Mouse (Mus musculus) layer of hippocampus, postnatal 14 days (tissue): ENCODE measurements around the gene Enpp3. TPM values are rescaled to one million over a fixed set of nuclear protein-coding genes. Genes with fewer than 3 reads are reported as not detected.
"Not testable (repeated sequence)": the region's sequence is repeated elsewhere in the genome, so short reads cannot be mapped to it uniquely, and the experiment has no call there.

Source experiments
- DNase-seq, 2 experiments: peaks; one replicate each; pipeline ENCODE4 v3.0.0; 2021 to 2022; ENCODE audit warnings: low spot score in 2 of 2, mixed read lengths in 1 of 2
- total RNA-seq, 2 experiments: library from RNA; stranded (reverse); gene quantifications; 2 replicates each; pipeline ENCODE4 v1.2.3; 2021

The Enpp3 gene
- total RNA-seq, 2 experiments from 2014 or later, result 0.88 to 2.1 TPM

GRCm38 (mm10) chr10:24823265-24823664, 19.4 kb downstream of the Enpp3 start:
- no peak for DNase-seq

DNA sequence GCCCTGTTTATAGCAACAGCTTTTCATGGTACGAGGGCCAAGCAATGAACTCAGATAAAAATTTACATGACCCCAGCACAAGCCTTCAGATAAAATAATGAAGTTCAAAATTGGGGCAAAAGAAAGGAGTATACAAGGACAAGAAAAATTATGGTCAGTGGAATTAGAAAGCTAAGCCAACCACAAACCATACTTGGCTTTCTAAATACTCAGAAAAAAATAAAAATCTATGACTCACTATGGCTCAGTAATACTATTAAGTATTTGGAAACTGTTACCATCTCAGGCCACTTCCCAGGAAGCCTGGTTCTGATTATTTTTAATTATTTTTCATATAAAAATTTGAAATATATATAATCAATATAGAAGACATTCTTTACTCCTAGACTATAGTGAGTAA, 19.8 kb downstream of the Enpp3 start:
- DNase-seq, result no peak

DNA sequence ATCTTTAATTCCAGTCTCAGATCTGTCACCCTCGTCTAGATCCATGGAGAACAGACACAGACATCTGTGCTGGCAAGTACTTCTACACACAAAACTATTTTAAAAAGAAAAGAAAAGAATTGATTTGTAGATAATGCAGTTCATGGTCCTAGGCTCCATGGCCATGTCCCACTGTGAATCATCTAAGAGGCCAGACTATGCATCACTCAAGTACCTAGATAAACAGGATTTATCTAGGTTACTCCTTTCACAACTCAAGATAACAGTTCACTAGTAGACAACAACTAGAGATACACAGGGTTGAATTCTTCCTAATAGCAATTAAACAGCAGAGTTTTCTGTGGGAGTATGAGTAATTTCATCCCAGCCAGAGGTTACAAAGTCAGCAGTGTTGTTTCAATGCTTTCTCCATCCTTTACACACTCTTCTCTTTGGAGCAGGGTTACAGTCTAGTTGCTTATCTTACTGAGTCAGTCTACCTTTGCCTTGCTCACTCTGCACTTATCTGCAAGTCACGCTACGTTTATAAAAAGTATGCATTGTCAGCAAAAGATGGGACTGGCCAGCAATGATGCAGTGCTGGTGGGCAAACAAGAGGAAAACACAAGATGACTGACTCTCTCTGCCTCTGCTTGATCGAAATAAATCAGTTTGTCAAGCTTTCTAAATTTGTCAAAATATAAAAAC, 20.5 kb downstream of the Enpp3 start:
- no peak for DNase-seq

DNA sequence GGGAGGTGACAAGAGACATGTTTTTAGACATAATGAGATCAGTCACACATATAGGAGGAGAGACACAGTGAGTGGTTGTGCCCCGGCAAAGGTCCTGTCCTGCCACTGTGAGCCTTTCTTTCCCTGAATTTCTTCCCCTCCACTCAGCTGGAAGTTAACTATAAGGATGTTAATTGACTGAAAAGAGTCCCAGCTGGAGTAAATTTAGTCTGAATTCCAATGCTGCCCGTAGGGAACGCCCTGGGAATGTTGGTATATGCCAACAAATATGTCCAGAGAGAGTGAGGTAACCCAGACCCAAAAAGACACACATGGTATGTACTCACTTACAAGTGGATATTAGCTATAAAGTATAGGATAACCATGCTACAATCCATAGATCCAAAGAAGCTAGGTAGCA, 23.1 kb downstream of the Enpp3 start:
- DNase-seq, result no peak

- DNase-seq, result no peak
Measured at GRCm38 (mm10) chr10:24810639-24811038, 32.0 kb downstream of the Enpp3 start.

GRCm38 (mm10) chr10:24806756-24807155, 35.9 kb downstream of the Enpp3 start:
- no peak for DNase-seq

DNA sequence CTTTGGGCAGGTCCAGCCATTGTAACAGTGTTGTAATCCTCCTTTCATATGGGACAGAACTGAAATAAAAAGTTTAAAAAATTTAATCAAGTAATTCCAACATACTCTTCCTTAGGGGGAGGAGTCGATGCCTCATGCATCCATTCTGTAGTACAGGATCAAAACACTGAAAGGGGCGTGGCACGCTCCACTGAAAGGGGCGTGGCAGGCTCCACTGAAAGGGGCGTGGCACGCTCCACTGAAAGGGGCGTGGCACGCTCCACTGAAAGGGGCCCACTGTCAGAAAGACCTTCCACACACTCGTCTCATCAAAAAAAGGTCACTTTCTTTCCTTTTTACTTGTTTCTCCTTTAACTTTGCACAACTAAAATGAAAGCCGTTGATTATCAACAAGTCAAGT, 36.7 kb downstream of the Enpp3 start:
- no peak for DNase-seq

DNA sequence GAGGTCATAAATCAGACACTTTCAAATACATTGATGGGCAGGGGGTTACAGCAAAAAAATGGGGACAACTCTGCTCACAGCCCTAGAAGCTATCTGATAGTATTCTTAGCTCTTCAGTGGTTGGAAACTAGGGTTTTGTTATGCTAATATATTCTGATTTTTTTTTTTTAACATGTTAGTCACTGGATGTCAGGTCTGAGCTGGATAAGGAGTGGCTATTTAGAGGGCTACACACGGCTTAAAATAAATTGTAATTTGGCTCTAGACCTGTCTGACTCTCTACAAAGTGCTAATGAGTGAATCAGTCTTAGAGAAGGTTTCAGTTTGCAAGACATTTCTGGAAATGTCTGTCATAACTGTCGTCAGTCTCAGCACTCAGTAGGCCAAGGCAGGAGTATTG, 37.5 kb downstream of the Enpp3 start:
- no peak for DNase-seq

GRCm38 (mm10) chr10:24802742-24803244, 39.8 kb downstream of the Enpp3 start:
- not testable (repeated sequence) for DNase-seq

GRCm38 (mm10) chr10:24801796-24802195, 40.8 kb downstream of the Enpp3 start:
- DNase-seq, result no peak

- peak; percentile 48 to 51 for DNase-seq
Measured at GRCm38 (mm10) chr10:24797246-24797645, 45.4 kb downstream of the Enpp3 start.

DNA sequence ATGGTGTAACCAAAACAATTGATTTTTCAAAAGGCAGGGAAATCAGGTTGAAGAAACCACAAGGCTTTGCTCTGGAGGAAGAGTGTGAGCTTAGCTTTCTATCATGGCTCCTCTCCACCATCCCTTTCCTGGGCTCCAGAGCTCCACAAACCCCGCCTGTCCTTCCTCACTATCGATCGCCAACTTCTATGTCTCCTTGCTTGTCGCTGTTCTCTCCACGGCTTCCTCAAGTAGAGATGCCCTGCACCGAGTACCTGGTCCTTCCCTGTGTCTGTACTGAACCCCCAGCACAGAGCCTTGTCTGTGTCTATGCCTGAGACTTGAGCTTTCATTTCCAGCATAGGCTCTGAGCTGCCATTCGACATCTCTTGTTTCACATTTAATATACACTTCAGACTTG, 49.9 kb downstream of the Enpp3 start:
- DNase-seq, result no peak

DNA sequence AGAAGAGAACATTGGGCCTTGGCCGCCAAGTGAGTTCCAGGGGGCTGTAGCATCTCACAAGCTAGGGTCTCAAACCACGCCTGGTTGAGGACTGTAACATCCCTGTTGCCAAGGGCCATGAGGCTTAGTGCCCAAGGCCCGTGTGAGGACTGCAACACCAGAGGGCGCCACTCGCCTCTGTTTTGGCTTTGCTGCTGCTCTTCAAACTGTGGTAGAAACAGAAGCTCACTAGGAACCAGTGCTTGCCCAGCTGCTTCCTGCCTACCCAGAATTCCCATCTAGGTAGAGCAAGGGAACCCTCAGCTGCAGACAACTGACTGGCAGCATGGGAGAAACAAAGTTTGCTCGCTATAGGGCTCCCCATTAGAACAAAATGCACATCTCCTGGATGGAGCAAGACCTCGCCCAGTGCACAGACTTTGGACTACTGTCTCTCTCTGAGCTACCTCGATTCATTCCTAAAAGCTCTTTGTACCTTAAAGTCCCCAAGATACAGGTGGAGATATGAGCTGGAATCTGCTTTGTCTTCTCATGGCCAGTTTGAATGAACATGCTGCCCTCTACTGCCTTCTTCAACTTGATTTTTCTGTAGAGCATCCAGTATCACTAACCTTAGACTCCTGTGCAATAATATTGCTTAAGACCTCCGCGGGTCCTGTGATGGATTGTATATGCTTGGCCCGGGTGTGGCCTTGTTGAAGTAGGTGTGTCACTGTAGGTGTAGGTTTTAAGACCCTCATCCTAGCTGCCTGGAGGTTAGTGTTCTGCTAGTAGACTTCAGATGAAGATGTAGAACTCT, 52.7 kb downstream of the Enpp3 start:
- peak in 1 of 2 experiments; percentile 9 for DNase-seq

DNA sequence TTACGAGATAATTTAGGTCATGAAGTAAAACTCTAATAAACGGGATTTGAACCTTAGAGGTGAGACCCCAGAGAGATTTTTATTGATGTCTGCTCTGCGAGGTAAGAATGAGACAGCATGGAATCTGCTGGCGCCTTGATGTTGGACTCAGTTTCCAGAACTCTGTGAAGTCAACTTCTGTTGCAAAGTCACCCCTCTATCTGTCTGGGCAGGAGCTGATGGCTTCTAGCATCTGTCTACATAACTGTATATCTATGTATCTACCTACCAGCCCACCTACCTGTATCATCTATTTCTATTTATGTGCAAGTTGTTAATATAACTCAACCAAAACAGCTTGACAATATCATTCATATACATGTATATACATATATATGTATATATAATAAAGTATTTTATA, 57.3 kb downstream of the Enpp3 start:
- no peak for DNase-seq

- DNase-seq, result no peak
Measured at GRCm38 (mm10) chr10:24784624-24785276, 57.9 kb downstream of the Enpp3 start.

DNA sequence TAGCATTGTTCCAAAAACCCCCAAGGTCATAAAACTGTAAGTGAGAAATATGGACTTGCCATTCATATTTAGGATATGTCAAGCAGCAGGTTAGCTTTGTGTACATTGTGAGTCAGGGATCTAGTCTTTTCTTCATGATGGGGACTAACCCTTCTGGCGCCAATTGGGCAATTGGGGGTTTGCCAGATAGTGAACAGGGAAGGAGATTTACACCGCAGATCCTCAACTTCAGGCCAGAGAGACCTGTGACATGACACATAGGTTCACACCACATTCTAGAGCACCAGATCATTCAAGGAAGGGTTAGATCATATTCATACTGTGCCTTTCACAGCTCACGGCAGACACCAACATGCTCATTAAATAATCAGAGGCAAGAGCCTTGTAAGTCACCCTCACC, 58.7 kb downstream of the Enpp3 start:
- no peak for DNase-seq

GRCm38 (mm10) chr10:24778643-24779020, 64.0 kb downstream of the Enpp3 start:
- no peak for DNase-seq

GRCm38 (mm10) chr10:24777916-24778642, 64.5 kb downstream of the Enpp3 start:
- peak in 1 of 2 experiments; percentile 28 for DNase-seq

DNA sequence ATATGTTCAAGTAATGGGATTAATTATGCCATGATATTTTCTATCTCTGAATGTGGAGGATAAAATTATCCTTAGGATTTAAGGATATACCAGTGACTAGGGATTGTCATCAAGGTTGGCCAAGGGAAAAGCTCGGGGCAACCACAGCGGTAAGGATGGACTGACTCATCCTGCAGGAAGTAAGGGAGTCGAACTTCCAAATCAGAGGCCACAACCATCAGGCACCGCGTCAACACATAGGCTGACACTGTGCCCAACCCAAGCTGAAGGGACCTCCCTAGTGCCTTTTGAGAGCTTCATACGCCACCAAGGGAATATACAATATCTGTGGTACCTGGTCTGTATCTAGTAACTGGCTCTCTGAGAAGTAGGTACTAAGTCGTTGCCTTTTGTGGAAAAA, 73.1 kb downstream of the Enpp3 start:
- DNase-seq, result no peak

- no peak for DNase-seq
Measured at GRCm38 (mm10) chr10:24767695-24768094, 74.9 kb downstream of the Enpp3 start.

DNA sequence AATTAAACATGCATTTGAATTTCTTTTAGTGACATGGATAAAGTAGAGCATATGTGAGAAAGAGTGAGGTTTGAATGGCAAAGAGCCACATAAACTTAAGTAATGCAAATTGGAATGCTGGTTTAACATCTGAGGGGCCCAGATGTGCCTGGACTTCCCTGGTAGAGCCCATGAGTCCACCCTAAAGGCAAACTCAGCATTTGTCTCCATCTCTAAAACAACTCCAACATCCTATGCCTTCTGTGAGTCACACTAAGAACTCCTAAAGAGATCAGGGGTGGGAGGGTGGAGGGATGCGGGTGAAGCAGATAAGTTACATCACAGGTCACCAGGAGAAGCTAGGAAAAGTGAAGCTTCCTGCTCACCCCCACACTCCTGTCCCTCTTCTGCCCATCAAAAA, 76.6 kb downstream of the Enpp3 start:
- no peak for DNase-seq
